Mouse (Mus musculus) ES-Bruce4 (cell line): ENCODE measurements around the gene Tex2. TPM values are rescaled to one million over a fixed set of nuclear protein-coding genes. Genes with fewer than 3 reads are reported as not detected.

ENCODE experiments used
- H3K27ac ChIP-seq: 2 replicates; pipeline ENCODE4 v1.5.1; 2012; ENCODE audit warnings: low read length, inconsistent platforms; ENCODE audit not compliant: insufficient read depth
- H3K27me3 ChIP-seq: 2 replicates; pipeline ENCODE4 v1.6.1; 2012; ENCODE audit warnings: mild to moderate bottlenecking, low read length, inconsistent platforms; ENCODE audit not compliant: control insufficient read depth, poor library complexity, insufficient read depth, severe bottlenecking
- H3K36me3 ChIP-seq: 2 replicates; pipeline ENCODE4 v1.6.1; 2012; ENCODE audit warnings: inconsistent platforms, mild to moderate bottlenecking, low read length, moderate library complexity; ENCODE audit not compliant: control insufficient read depth, poor library complexity, insufficient read depth, severe bottlenecking
- H3K4me1 ChIP-seq: one replicate; pipeline ENCODE4 v1.8.1; 2011; ENCODE audit warnings: low read length; ENCODE audit not compliant: control insufficient read depth, insufficient read depth
- H3K4me3 ChIP-seq: 2 replicates; pipeline ENCODE4 v1.5.1; 2011; ENCODE audit warnings: low read depth, mild to moderate bottlenecking, low read length
- H3K9ac ChIP-seq: 2 replicates; pipeline ENCODE4 v1.6.1; 2012; ENCODE audit warnings: low read depth, mild to moderate bottlenecking, inconsistent platforms; ENCODE audit not compliant: poor library complexity, severe bottlenecking
- H3K9me3 ChIP-seq: replicated peaks from 2 replicates; pipeline ENCODE4 v1.6.1; 2012; ENCODE audit warnings: mild to moderate bottlenecking, low read length, inconsistent platforms; ENCODE audit not compliant: control insufficient read depth, poor library complexity, insufficient read depth, severe bottlenecking
- CTCF ChIP-seq: IDR thresholded peaks from one replicate; pipeline ENCODE4 v1.8.1; 2011; ENCODE audit warnings: low read depth, low read length
- EP300 ChIP-seq: IDR thresholded peaks from 2 replicates; pipeline ENCODE4 v1.6.1; 2011; ENCODE audit warnings: low read depth, low read length; ENCODE audit not compliant: insufficient read depth
- POLR2A ChIP-seq: IDR thresholded peaks from one replicate; pipeline ENCODE4 v1.8.1; 2011; ENCODE audit warnings: low read length; ENCODE audit not compliant: insufficient read depth
- polyA plus RNA-seq: library from polyadenylated mRNA; stranded (reverse); fragments of >200 nt; gene quantifications from 2 replicates; pipeline ENCODE4 v1.2.4, GENCODE M21; 2011; ENCODE audit warnings: low read depth; ENCODE audit not compliant: missing spikeins, insufficient read depth, insufficient read length

Gene Tex2
- polyA plus RNA-seq, 1 experiment, result 28.8 TPM

DNA sequence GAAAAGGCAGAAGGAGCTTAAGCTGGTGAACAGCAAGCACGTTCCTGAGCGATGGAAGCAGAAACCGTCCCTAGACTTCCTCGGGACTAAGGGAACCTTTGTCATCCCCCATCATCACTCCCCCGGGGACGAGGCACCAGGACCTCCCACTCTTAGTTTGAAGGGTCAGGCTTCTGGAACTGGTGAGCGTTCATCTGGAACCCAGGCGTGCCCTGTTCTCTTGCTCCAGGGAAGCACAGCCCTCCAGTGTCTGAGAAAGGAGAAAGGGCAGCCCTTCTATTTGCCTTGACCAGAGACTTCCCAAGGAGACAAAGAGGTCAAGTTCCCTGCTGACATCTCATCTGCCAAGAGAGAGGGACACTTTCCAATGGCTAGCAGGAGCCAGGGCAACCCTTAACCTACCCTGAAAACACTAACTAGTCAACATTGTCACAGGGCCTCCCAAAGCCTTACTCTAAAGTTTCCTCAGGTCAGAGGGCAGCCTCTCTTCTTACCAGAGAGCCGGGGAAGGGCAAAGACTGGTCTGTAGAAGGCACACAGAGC lies 80.9 kb downstream of the Tex2 start:
- Histone ChIP-seq H3K4me3 (no peak overlapping the region), H3K36me3 (0 out of 2 replicates have a peak, but pooled peaks cover 3% of the 10 kb centered on the region), H3K4me1 (no peaks in the 10 kb centered on the region), H3K9ac (no peak overlapping the region), H3K27me3 (no peaks in the 10 kb centered on the region), H3K9me3 (no peaks in the 10 kb centered on the region), H3K27ac (no peak overlapping the region)
- no peak for TF ChIP-seq CTCF
- TF ChIP-seq POLR2A, result no peak

DNA sequence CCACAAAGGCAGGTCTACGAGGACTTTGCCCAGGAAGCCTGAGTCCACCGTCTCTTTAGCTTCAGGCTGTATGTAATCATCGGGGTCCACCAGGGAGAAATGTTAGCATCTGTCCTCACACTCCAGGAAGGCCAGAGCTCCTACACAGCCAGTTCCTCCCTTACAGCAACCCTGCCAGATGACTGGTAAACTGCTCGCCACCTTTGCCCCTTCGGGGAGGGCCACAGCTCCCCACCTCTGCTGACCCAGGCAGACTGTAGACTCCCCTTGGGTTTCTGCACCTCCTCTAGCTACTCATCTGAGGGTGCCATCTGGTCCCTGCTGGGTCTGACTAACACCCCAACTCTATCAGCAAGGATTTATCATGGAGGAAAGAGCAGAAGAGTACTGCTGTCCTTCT lies 83.4 kb downstream of the Tex2 start:
- TF ChIP-seq POLR2A, result no peak
- 0 out of 2 replicates have a peak, but pooled peaks cover 3% of the 10 kb centered on the region for H3K36me3 ChIP-seq
- H3K27ac ChIP-seq, result no peak overlapping the region
- H3K9ac ChIP-seq, result no peak overlapping the region
- H3K9me3 ChIP-seq, result no peaks in the 10 kb centered on the region
- no peaks in the 10 kb centered on the region for H3K4me1 ChIP-seq
- no peaks in the 10 kb centered on the region for H3K27me3 ChIP-seq
- no peak overlapping the region for H3K4me3 ChIP-seq

- no peaks in the 10 kb centered on the region for H3K27me3 ChIP-seq
- 0 out of 2 replicates have a peak, but pooled peaks cover 3% of the 10 kb centered on the region for H3K36me3 ChIP-seq
- no peak overlapping the region for H3K4me3 ChIP-seq
- H3K4me1 ChIP-seq, result no peaks in the 10 kb centered on the region
- H3K9me3 ChIP-seq, result no peaks in the 10 kb centered on the region
- no peak overlapping the region for H3K9ac ChIP-seq
- no peak overlapping the region for H3K27ac ChIP-seq
- TF ChIP-seq EP300 (no peak), POLR2A (no peak)
Measured at GRCm38 (mm10) chr11:106529113-106529512, 84.1 kb downstream of the Tex2 start.

- 0 out of 2 replicates have a peak, but pooled peaks cover 3% of the 10 kb centered on the region for H3K36me3 ChIP-seq
Measured at GRCm38 (mm10) chr11:106527926-106528325, 85.3 kb downstream of the Tex2 start.

GRCm38 (mm10) chr11:106527147-106527821 lies 85.9 kb downstream of the Tex2 start:
- H3K4me3 ChIP-seq, result no peak overlapping the region
- H3K9me3 ChIP-seq, result no peaks in the 10 kb centered on the region
- no peak for TF ChIP-seq CTCF
- TF ChIP-seq POLR2A, result no peak
- no peak for TF ChIP-seq EP300
- no peak overlapping the region for H3K9ac ChIP-seq
- H3K4me1 ChIP-seq, result no peaks in the 10 kb centered on the region
- H3K27ac ChIP-seq, result no peak overlapping the region
- H3K36me3 ChIP-seq, result no peaks in the 10 kb centered on the region
- H3K27me3 ChIP-seq, result no peaks in the 10 kb centered on the region

More at GRCm38 (mm10) chr11:106527926-106528325, 85.3 kb downstream of the Tex2 start:
- Histone ChIP-seq H3K9ac (no peak overlapping the region), H3K27ac (no peak overlapping the region), H3K4me1 (no peaks in the 10 kb centered on the region), H3K27me3 (no peaks in the 10 kb centered on the region), H3K4me3 (no peak overlapping the region), H3K9me3 (no peaks in the 10 kb centered on the region)
- TF ChIP-seq CTCF, result no peak
- TF ChIP-seq POLR2A, result no peak
- no peak for TF ChIP-seq EP300

GRCm38 (mm10) chr11:106522538-106522937 lies 90.7 kb downstream of the Tex2 start:
- no peak overlapping the region for H3K27ac ChIP-seq
- no peaks in the 10 kb centered on the region for H3K36me3 ChIP-seq
- no peak overlapping the region for H3K4me3 ChIP-seq
- no peak overlapping the region for H3K9ac ChIP-seq
- TF ChIP-seq POLR2A, result no peak
- TF ChIP-seq EP300, result no peak
- TF ChIP-seq CTCF, result no peak
- no peaks in the 10 kb centered on the region for H3K27me3 ChIP-seq
- no peaks in the 10 kb centered on the region for H3K9me3 ChIP-seq
- H3K4me1 ChIP-seq, result no peaks in the 10 kb centered on the region
